Mouse (Mus musculus): Measurements from ENCODE around the gene BC034090. TPM values are rescaled to one million over a fixed set of nuclear protein-coding genes. Genes with fewer than 3 reads are reported as not detected.

Gene BC034090
- polyA plus RNA-seq, 1 experiment: 13.1 TPM

DNA sequence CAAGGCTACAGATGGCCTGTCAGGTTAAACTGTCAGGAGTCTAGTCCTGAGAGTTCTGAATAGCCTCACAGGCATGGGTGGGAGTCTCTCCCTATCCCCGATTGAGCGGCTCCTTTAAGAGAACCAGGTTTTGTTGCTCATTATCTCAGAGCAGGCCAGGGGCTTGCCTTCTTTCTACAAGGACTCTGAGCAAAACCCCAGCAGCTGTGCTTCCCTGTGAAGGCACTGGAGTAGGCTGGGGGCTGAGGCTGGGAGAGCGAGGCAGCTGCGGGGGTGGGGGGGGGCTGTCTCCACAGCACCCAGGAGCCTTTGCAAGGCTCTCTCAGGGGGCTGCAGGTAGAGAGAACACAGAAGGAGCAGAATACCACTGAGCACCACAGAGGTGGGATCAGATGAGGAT, 5.1 kb downstream of the BC034090 start:
- Histone ChIP-seq H3K4me1 (replicated peaks; ENCODE audit: control insufficient read depth, insufficient read depth, low read length) (peaks cover 10% of the 10 kb centered on the region), H3K27me3 (ENCODE audit: control insufficient read depth, insufficient read depth, low read length) (peaks cover 4% of the 10 kb centered on the region), H3K27ac (ENCODE audit: control insufficient read depth, insufficient read depth, low read length) (no peak overlapping the region), H3K4me3 (ENCODE audit: control insufficient read depth, insufficient read depth, low read length) (no peak overlapping the region), H3K36me3 (ENCODE audit: control insufficient read depth, insufficient read depth, low read length) (no peaks in the 10 kb centered on the region)
- DNase-seq: no peak
- 93% methylated on average over 4 of the region's 4 CpGs for WGBS
- TF ChIP-seq POLR2A (IDR thresholded peaks at IDR 0.05; ENCODE audit: control insufficient read depth, extremely low read depth, insufficient read depth, low read length, poor library complexity) (no peak), CTCF (IDR thresholded peaks at IDR 0.05; ENCODE audit: borderline replicate concordance, control insufficient read depth, extremely low read depth, insufficient read depth, low read length, poor library complexity) (no peak)

- DNase-seq: no peak
- WGBS: 94% methylated on average over 5 of the region's 5 CpGs
- Histone ChIP-seq H3K27ac (ENCODE audit: control insufficient read depth, insufficient read depth, low read length) (no peak overlapping the region), H3K4me3 (ENCODE audit: control insufficient read depth, insufficient read depth, low read length) (no peak overlapping the region), H3K36me3 (ENCODE audit: control insufficient read depth, insufficient read depth, low read length) (no peaks in the 10 kb centered on the region), H3K27me3 (ENCODE audit: control insufficient read depth, insufficient read depth, low read length) (no peaks in the 10 kb centered on the region), H3K4me1 (replicated peaks; ENCODE audit: control insufficient read depth, insufficient read depth, low read length) (peaks cover 17% of the 10 kb centered on the region)
- no peak for TF ChIP-seq POLR2A (IDR thresholded peaks at IDR 0.05; ENCODE audit: control insufficient read depth, extremely low read depth, insufficient read depth, low read length, poor library complexity)
Measured at GRCm38 (mm10) chr1:155238126-155238525, 6.1 kb downstream of the BC034090 start.

DNA sequence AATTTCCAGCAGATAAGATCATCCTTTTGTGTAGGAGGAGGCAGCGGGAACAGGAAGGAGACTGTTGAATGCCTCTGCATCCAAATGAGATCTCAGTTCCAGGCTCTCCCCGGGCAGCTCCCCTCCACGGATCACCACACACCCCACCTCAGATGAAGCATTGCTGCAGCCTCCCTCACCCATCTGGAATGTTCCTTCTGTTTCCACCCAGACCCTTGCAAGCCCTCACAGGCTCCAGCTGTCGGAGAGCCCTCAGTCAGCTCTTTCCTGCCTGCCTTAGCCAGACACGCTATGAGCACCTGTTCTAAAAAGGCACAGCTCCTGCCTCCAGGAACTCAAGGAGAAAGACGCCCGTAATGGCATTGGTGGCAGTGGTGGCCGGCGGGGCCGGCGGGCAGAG, 6.9 kb downstream of the BC034090 start:
- no peak overlapping the region for H3K4me3 ChIP-seq (ENCODE audit: control insufficient read depth, insufficient read depth, low read length)
- no peak for DNase-seq
- H3K27ac ChIP-seq (ENCODE audit: control insufficient read depth, insufficient read depth, low read length): no peak overlapping the region
- peaks cover 17% of the 10 kb centered on the region for H3K4me1 ChIP-seq (replicated peaks; ENCODE audit: control insufficient read depth, insufficient read depth, low read length)
- no peaks in the 10 kb centered on the region for H3K27me3 ChIP-seq (ENCODE audit: control insufficient read depth, insufficient read depth, low read length)
- no peaks in the 10 kb centered on the region for H3K36me3 ChIP-seq (ENCODE audit: control insufficient read depth, insufficient read depth, low read length)
- 82% methylated on average over 11 of the region's 11 CpGs for WGBS
- no peak for TF ChIP-seq POLR2A (IDR thresholded peaks at IDR 0.05; ENCODE audit: control insufficient read depth, extremely low read depth, insufficient read depth, low read length, poor library complexity)
- no peak for TF ChIP-seq CTCF (IDR thresholded peaks at IDR 0.05; ENCODE audit: borderline replicate concordance, control insufficient read depth, extremely low read depth, insufficient read depth, low read length, poor library complexity)

- Histone ChIP-seq H3K27me3 (ENCODE audit: control insufficient read depth, insufficient read depth, low read length) (no peaks in the 10 kb centered on the region), H3K36me3 (ENCODE audit: control insufficient read depth, insufficient read depth, low read length) (no peaks in the 10 kb centered on the region), H3K4me1 (replicated peaks; ENCODE audit: control insufficient read depth, insufficient read depth, low read length) (peaks cover 17% of the 10 kb centered on the region), H3K4me3 (ENCODE audit: control insufficient read depth, insufficient read depth, low read length) (no peak overlapping the region), H3K27ac (ENCODE audit: control insufficient read depth, insufficient read depth, low read length) (no peak overlapping the region)
- 87% methylated on average over 13 of the region's 13 CpGs for WGBS
- DNase-seq: no peak
- TF ChIP-seq CTCF (IDR thresholded peaks at IDR 0.05; ENCODE audit: borderline replicate concordance, control insufficient read depth, extremely low read depth, insufficient read depth, low read length, poor library complexity) (no peak), POLR2A (IDR thresholded peaks at IDR 0.05; ENCODE audit: control insufficient read depth, extremely low read depth, insufficient read depth, low read length, poor library complexity) (no peak)
Measured at GRCm38 (mm10) chr1:155236306-155237024, 7.8 kb downstream of the BC034090 start.

DNA sequence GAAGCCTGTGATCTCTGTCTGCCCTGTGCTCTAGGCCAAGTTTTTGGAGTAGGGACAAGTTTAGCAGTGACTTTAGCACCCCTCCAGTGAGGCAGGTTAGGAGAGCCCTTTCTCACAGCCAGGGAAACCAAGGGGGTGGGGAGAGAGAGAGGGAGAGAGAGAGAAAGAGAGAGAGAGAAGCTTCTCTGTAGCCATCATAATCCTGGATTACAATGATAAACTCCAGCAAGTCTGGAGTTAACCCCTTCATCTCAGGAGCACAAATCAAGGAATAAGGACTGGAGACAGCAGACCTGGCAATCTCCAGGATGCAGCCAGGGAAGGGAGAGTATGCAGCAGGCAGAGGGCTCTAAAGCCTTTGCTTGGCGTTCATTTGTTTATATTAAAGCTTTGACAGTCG, 8.6 kb downstream of the BC034090 start:
- no peak overlapping the region for H3K4me3 ChIP-seq (ENCODE audit: control insufficient read depth, insufficient read depth, low read length)
- WGBS: 85% methylated on average over 2 of the region's 2 CpGs
- peaks cover 17% of the 10 kb centered on the region for H3K4me1 ChIP-seq (replicated peaks; ENCODE audit: control insufficient read depth, insufficient read depth, low read length)
- no peak for TF ChIP-seq CTCF (IDR thresholded peaks at IDR 0.05; ENCODE audit: borderline replicate concordance, control insufficient read depth, extremely low read depth, insufficient read depth, low read length, poor library complexity)
- TF ChIP-seq POLR2A (IDR thresholded peaks at IDR 0.05; ENCODE audit: control insufficient read depth, extremely low read depth, insufficient read depth, low read length, poor library complexity): no peak
- no peak overlapping the region for H3K27ac ChIP-seq (ENCODE audit: control insufficient read depth, insufficient read depth, low read length)
- DNase-seq: no peak
- no peaks in the 10 kb centered on the region for H3K36me3 ChIP-seq (ENCODE audit: control insufficient read depth, insufficient read depth, low read length)
- no peaks in the 10 kb centered on the region for H3K27me3 ChIP-seq (ENCODE audit: control insufficient read depth, insufficient read depth, low read length)

GRCm38 (mm10) chr1:155233931-155234607, 10.2 kb downstream of the BC034090 start:
- H3K4me3 ChIP-seq (ENCODE audit: control insufficient read depth, insufficient read depth, low read length): no peak overlapping the region

More at GRCm38 (mm10) chr1:155233931-155234607, 10.2 kb downstream of the BC034090 start:
- H3K27me3 ChIP-seq (ENCODE audit: control insufficient read depth, insufficient read depth, low read length): no peaks in the 10 kb centered on the region
- H3K4me1 ChIP-seq (replicated peaks; ENCODE audit: control insufficient read depth, insufficient read depth, low read length): peaks cover 17% of the 10 kb centered on the region
- H3K27ac ChIP-seq (ENCODE audit: control insufficient read depth, insufficient read depth, low read length): peak overlapping the region; percentile 34
- WGBS: 7% methylated on average over 14 of the region's 14 CpGs
- peak; percentile 55 for DNase-seq
- H3K36me3 ChIP-seq (ENCODE audit: control insufficient read depth, insufficient read depth, low read length): no peaks in the 10 kb centered on the region
- TF ChIP-seq POLR2A (IDR thresholded peaks at IDR 0.05; ENCODE audit: control insufficient read depth, extremely low read depth, insufficient read depth, low read length, poor library complexity) (no peak), CTCF (IDR thresholded peaks at IDR 0.05; ENCODE audit: borderline replicate concordance, control insufficient read depth, extremely low read depth, insufficient read depth, low read length, poor library complexity) (no peak)
